Mouse (Mus musculus): ENCODE measurements around the gene Vamp3. TPM values are rescaled to one million over a fixed set of nuclear protein-coding genes. Genes with fewer than 3 reads are reported as not detected.
"Not testable (repeated sequence)": the region's sequence is repeated elsewhere in the genome, so short reads cannot be mapped to it uniquely, and the experiment has no call there.

Gene Vamp3
- total and polyA plus RNA-seq, 2 experiments from 2014 or later, result 34.6 to 43.5 TPM

DNA sequence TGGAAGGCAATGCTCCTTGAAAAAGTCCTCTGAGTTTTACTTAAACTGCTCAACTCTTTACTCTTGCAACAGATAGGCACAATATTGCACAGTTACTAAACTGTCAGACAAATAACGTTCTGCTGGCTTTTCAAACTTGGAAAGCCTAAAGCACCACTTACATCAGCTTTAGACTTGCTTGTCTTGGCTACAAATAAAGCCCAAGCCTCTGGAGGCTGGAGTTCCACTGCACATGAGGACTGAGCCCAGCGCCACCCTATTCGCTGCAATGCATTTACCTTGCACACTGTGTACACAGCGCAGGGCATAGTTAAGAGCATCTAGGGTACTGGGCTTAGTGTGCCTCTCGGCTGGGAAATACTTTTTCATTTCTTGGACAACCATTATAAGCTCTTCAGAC, 14.5 kb downstream of the Vamp3 start:
- H3K9ac ChIP-seq (replicated peaks; ENCODE audit: low read length, poor library complexity, severe bottlenecking), result no peak overlapping the region
- 43% methylated on average over 5 of the region's 5 CpGs for WGBS
- H3K4me2 ChIP-seq (ENCODE audit: low read depth, low read length, poor library complexity, severe bottlenecking), result peak overlapping the region; percentile 92
- no peak overlapping the region for H3K27ac ChIP-seq (ENCODE audit: low read depth, low read length)
- H3K4me1 ChIP-seq (ENCODE audit: insufficient read depth, low read length), result no peaks in the 10 kb centered on the region
- ATAC-seq (ENCODE audit: low FRiP score), result no peak
- H3K9me3 ChIP-seq (ENCODE audit: low read length), result no peaks in the 10 kb centered on the region
- DNase-seq (ENCODE audit: low spot score), result no peak
- no peak for TF ChIP-seq CTCF (IDR thresholded peaks at IDR 0.05)
- H3K4me3 ChIP-seq (ENCODE audit: low read depth, low read length), result peak overlapping the region; percentile 57; the same call in 1 of the 2 replicates
- no peaks in the 10 kb centered on the region for H3K27me3 ChIP-seq (ENCODE audit: insufficient read depth, low read length)
- H3K36me3 ChIP-seq (ENCODE audit: insufficient read depth, low read length), result 0 out of 2 replicates have a peak, but pooled peaks cover 3% of the 10 kb centered on the region

GRCm38 (mm10) chr4:151041506-151041905, 16.3 kb downstream of the Vamp3 start:
- no peak for DNase-seq (ENCODE audit: low spot score)
- no peak for ATAC-seq (ENCODE audit: low FRiP score)
- H3K36me3 ChIP-seq (ENCODE audit: insufficient read depth, low read length), result no peaks in the 10 kb centered on the region
- WGBS, result 91% methylated on average over 5 of the region's 5 CpGs
- no peak overlapping the region for H3K4me3 ChIP-seq (ENCODE audit: low read depth, low read length)
- no peak overlapping the region for H3K27ac ChIP-seq (ENCODE audit: low read depth, low read length)
- no peak for TF ChIP-seq CTCF (IDR thresholded peaks at IDR 0.05)
- H3K4me2 ChIP-seq (ENCODE audit: low read depth, low read length, poor library complexity, severe bottlenecking), result no peak overlapping the region
- no peaks in the 10 kb centered on the region for H3K27me3 ChIP-seq (ENCODE audit: insufficient read depth, low read length)
- no peak overlapping the region for H3K9ac ChIP-seq (replicated peaks; ENCODE audit: low read length, poor library complexity, severe bottlenecking)
- no peaks in the 10 kb centered on the region for H3K9me3 ChIP-seq (ENCODE audit: low read length)
- H3K4me1 ChIP-seq (ENCODE audit: insufficient read depth, low read length), result no peaks in the 10 kb centered on the region

- H3K4me1 ChIP-seq (ENCODE audit: insufficient read depth, low read length), result no peaks in the 10 kb centered on the region
- no peak for DNase-seq (ENCODE audit: low spot score)
Measured at GRCm38 (mm10) chr4:151037800-151038199, 20.0 kb downstream of the Vamp3 start.

DNA sequence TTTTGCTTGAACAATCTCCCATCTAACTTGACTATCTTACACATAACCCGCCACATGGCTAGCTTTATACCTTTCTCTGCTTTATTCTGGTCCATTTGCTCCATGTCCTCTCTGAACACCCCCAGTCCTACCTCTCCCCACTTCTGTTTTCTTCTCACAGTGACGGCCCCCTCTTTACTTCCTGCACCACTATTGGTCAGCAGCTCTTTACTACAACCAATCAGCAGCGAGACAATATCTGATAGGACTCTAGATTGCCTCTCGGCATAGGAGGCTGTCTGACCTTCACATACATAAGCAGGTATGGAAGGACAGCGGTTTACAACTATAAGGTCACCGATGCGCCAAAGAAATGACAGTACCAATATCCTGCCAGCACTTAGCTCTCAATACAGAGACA, 21.2 kb downstream of the Vamp3 start:
- Histone ChIP-seq H3K27me3 (ENCODE audit: insufficient read depth, low read length) (no peaks in the 10 kb centered on the region), H3K4me2 (ENCODE audit: low read depth, low read length, poor library complexity, severe bottlenecking) (no peak overlapping the region), H3K9ac (replicated peaks; ENCODE audit: low read length, poor library complexity, severe bottlenecking) (no peak overlapping the region), H3K27ac (ENCODE audit: low read depth, low read length) (no peak overlapping the region), H3K4me1 (ENCODE audit: insufficient read depth, low read length) (no peaks in the 10 kb centered on the region), H3K4me3 (ENCODE audit: low read depth, low read length) (no peak overlapping the region), H3K9me3 (ENCODE audit: low read length) (no peaks in the 10 kb centered on the region), H3K36me3 (ENCODE audit: insufficient read depth, low read length) (peaks cover 3% of the 10 kb centered on the region; the same call in 1 of the 2 replicates)
- no peak for TF ChIP-seq CTCF (IDR thresholded peaks at IDR 0.05)
- DNase-seq (ENCODE audit: low spot score), result no peak
- no peak for ATAC-seq (ENCODE audit: low FRiP score)
- WGBS, result 89% methylated on average over 7 of the region's 7 CpGs

More at GRCm38 (mm10) chr4:151037800-151038199, 20.0 kb downstream of the Vamp3 start:
- 93% methylated on average over 11 of the region's 11 CpGs for WGBS
- H3K36me3 ChIP-seq (ENCODE audit: insufficient read depth, low read length), result peaks cover 3% of the 10 kb centered on the region; the same call in 1 of the 2 replicates
- no peaks in the 10 kb centered on the region for H3K9me3 ChIP-seq (ENCODE audit: low read length)
- H3K4me3 ChIP-seq (ENCODE audit: low read depth, low read length), result no peak overlapping the region
- H3K4me2 ChIP-seq (ENCODE audit: low read depth, low read length, poor library complexity, severe bottlenecking), result no peak overlapping the region
- H3K27ac ChIP-seq (ENCODE audit: low read depth, low read length), result no peak overlapping the region
- H3K27me3 ChIP-seq (ENCODE audit: insufficient read depth, low read length), result no peaks in the 10 kb centered on the region
- H3K9ac ChIP-seq (replicated peaks; ENCODE audit: low read length, poor library complexity, severe bottlenecking), result no peak overlapping the region
- ATAC-seq (ENCODE audit: low FRiP score), result no peak
- TF ChIP-seq CTCF (IDR thresholded peaks at IDR 0.05), result no peak

DNA sequence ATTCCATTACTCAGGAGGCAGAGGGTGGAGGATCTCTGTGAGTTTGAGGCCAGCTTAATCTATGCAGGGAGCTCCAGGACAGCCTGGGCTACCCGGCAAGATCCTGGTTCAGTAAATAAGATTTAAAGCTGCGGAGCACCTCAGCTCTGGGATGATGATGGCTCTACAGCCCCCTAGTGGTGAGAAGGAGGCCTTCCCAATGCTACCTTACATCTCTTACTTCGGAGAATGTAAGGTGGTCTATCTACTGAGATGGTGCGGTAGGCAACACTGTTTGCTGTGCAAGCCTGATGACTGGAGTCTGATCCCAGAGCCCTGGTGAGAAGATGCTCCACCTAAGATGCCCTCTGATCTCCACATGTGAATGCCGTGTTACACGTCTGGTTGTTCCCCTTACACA, 30.8 kb downstream of the Vamp3 start:
- ATAC-seq (ENCODE audit: low FRiP score) (no peak), DNase-seq (ENCODE audit: low spot score) (peak; percentile 64)
- H3K9me3 ChIP-seq (ENCODE audit: low read length), result no peaks in the 10 kb centered on the region
- H3K4me3 ChIP-seq (ENCODE audit: low read depth, low read length), result no peak overlapping the region
- no peak overlapping the region for H3K9ac ChIP-seq (replicated peaks; ENCODE audit: low read length, poor library complexity, severe bottlenecking)
- H3K36me3 ChIP-seq (ENCODE audit: insufficient read depth, low read length), result peaks cover 7% of the 10 kb centered on the region; the same call in 1 of the 2 replicates
- H3K27me3 ChIP-seq (ENCODE audit: insufficient read depth, low read length), result no peaks in the 10 kb centered on the region
- no peak overlapping the region for H3K27ac ChIP-seq (ENCODE audit: low read depth, low read length)
- no peaks in the 10 kb centered on the region for H3K4me1 ChIP-seq (ENCODE audit: insufficient read depth, low read length)
- TF ChIP-seq CTCF (IDR thresholded peaks at IDR 0.05), result peak; percentile 78
- WGBS, result 47% methylated on average over 6 of the region's 6 CpGs
- H3K4me2 ChIP-seq (ENCODE audit: low read depth, low read length, poor library complexity, severe bottlenecking), result no peak overlapping the region

DNA sequence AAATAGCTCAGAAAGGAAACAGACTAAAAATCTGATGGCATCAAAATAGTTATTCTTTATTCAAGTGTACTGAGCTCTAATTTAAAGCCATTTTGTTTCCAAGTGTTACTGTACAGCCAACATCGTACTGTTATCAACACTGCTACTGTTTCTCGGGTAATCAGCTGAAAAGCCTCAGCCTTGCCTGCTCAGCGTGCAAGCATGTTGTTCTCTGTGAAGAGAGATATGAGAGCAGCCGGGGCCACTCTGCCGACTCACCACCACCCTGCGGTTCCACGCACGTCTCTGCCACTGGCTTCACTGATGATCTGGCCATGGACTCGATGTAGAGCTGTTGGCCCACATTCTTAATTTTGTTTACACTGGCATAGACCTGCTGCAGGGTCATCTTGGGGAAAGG, 33.6 kb downstream of the Vamp3 start:
- no peaks in the 10 kb centered on the region for H3K27me3 ChIP-seq (ENCODE audit: insufficient read depth, low read length)
- no peak for TF ChIP-seq CTCF (IDR thresholded peaks at IDR 0.05)
- DNase-seq (ENCODE audit: low spot score), result no peak
- ATAC-seq (ENCODE audit: low FRiP score), result no peak
- H3K4me2 ChIP-seq (ENCODE audit: low read depth, low read length, poor library complexity, severe bottlenecking), result no peak overlapping the region
- H3K4me1 ChIP-seq (ENCODE audit: insufficient read depth, low read length), result no peaks in the 10 kb centered on the region
- no peak overlapping the region for H3K4me3 ChIP-seq (ENCODE audit: low read depth, low read length)
- no peaks in the 10 kb centered on the region for H3K9me3 ChIP-seq (ENCODE audit: low read length)
- no peak overlapping the region for H3K9ac ChIP-seq (replicated peaks; ENCODE audit: low read length, poor library complexity, severe bottlenecking)
- H3K27ac ChIP-seq (ENCODE audit: low read depth, low read length), result no peak overlapping the region
- 91% methylated on average over 9 of the region's 9 CpGs for WGBS
- peaks cover 9% of the 10 kb centered on the region for H3K36me3 ChIP-seq (ENCODE audit: insufficient read depth, low read length)

- ATAC-seq (ENCODE audit: low FRiP score); H3K27ac ChIP-seq (ENCODE audit: low read depth, low read length); H3K4me3 ChIP-seq (ENCODE audit: low read depth, low read length); H3K4me1 ChIP-seq (ENCODE audit: insufficient read depth, low read length); H3K27me3 ChIP-seq (ENCODE audit: insufficient read depth, low read length); H3K9me3 ChIP-seq (ENCODE audit: low read length); H3K9ac ChIP-seq (replicated peaks; ENCODE audit: low read length, poor library complexity, severe bottlenecking); H3K4me2 ChIP-seq (ENCODE audit: low read depth, low read length, poor library complexity, severe bottlenecking); DNase-seq (ENCODE audit: low spot score): not testable (repeated sequence)
- peaks cover 21% of the 10 kb centered on the region for H3K36me3 ChIP-seq (ENCODE audit: insufficient read depth, low read length)
- WGBS, result 89% methylated on average over 1 of the region's 1 CpGs
Measured at GRCm38 (mm10) chr4:151017356-151017755, 40.4 kb downstream of the Vamp3 start.
